Mouse (Mus musculus) hindbrain, embryonic 15.5 days (tissue): ENCODE data around the gene Soga1. TPM values are rescaled to one million over a fixed set of nuclear protein-coding genes. Genes with fewer than 3 reads are reported as not detected.

Source experiments
- ATAC-seq: fragments of 200-750 bp; cut with Nextera tagmentation; 2 replicates; pipeline ENCODE4 v1.8.0; 2017; ENCODE audit warnings: low read depth, moderate number of reproducible peaks, moderate TSS enrichment; ENCODE audit not compliant: low FRiP score
- H3K27ac ChIP-seq: fragments of 300-500 bp; sonication (generic); replicated peaks from 2 replicates; pipeline ENCODE4 v1.5.1; 2015; ENCODE audit warnings: mild to moderate bottlenecking, inconsistent platforms
- H3K27me3 ChIP-seq: fragments of 300-500 bp; sonication (generic); 2 replicates; pipeline ENCODE4 v1.6.1; 2015; ENCODE audit warnings: control low read depth, inconsistent platforms
- H3K36me3 ChIP-seq: fragments of 300-500 bp; sonication (generic); 2 replicates; pipeline ENCODE4 v1.6.1; 2015; ENCODE audit warnings: control low read depth, inconsistent platforms
- H3K4me1 ChIP-seq: fragments of 300-500 bp; sonication (generic); replicated peaks from 2 replicates; pipeline ENCODE4 v1.6.1; 2015; ENCODE audit warnings: control low read depth, inconsistent platforms
- H3K4me2 ChIP-seq: fragments of 300-500 bp; sonication (generic); 2 replicates; pipeline ENCODE4 v1.6.1; 2015; ENCODE audit warnings: moderate library complexity, mild to moderate bottlenecking, inconsistent platforms
- H3K4me3 ChIP-seq: fragments of 300-500 bp; sonication (generic); 2 replicates; pipeline ENCODE4 v1.5.1; 2015; ENCODE audit warnings: mild to moderate bottlenecking, inconsistent platforms
- H3K9ac ChIP-seq: fragments of 300-500 bp; sonication (generic); 2 replicates; pipeline ENCODE4 v1.6.1; 2015; ENCODE audit warnings: inconsistent platforms
- H3K9me3 ChIP-seq: fragments of 300-500 bp; sonication (generic); 2 replicates; pipeline ENCODE4 v1.6.1; 2016; ENCODE audit warnings: control low read depth, inconsistent platforms
- WGBS: fragments of 180-500 bp; shearing (Covaris S2); methylation state at CpG from one replicate; pipeline ENCODE4 v1.1.7; 2015; 5-methylcytosine and 5-hydroxymethylcytosine counted together
- polyA plus RNA-seq: library from polyadenylated mRNA; unstranded; fragments of >200 nt; fragmentation: Nextera tagmentation; extraction: Ambion mirVana; gene quantifications from 2 replicates; pipeline ENCODE4 v1.2.1, GENCODE M21; 2015

Soga1 gene
- polyA plus RNA-seq, 1 experiment from 2014 or later: 5.2 TPM

- Histone ChIP-seq H3K4me2 (no peak overlapping the region), H3K9ac (no peak overlapping the region), H3K27ac (no peak overlapping the region), H3K4me3 (no peak overlapping the region), H3K27me3 (no peaks in the 10 kb centered on the region), H3K36me3 (peaks cover 32% of the 10 kb centered on the region), H3K4me1 (peaks cover 43% of the 10 kb centered on the region), H3K9me3 (no peaks in the 10 kb centered on the region)
- ATAC-seq: no peak
- WGBS: 97% methylated on average over 2 of the region's 2 CpGs
Observed at GRCm38 (mm10) chr2:157045932-157046331, 33.1 kb downstream of the Soga1 start.

GRCm38 (mm10) chr2:157043987-157044386 lies 35.1 kb downstream of the Soga1 start:
- no peak for ATAC-seq
- Histone ChIP-seq H3K27me3 (no peaks in the 10 kb centered on the region), H3K4me1 (peaks cover 36% of the 10 kb centered on the region), H3K4me3 (no peak overlapping the region), H3K4me2 (no peak overlapping the region), H3K27ac (no peak overlapping the region), H3K36me3 (peaks cover 51% of the 10 kb centered on the region), H3K9me3 (no peaks in the 10 kb centered on the region), H3K9ac (no peak overlapping the region)

GRCm38 (mm10) chr2:157043556-157043955 lies 35.5 kb downstream of the Soga1 start:
- Histone ChIP-seq H3K27ac (no peak overlapping the region), H3K4me1 (peaks cover 32% of the 10 kb centered on the region), H3K36me3 (peaks cover 55% of the 10 kb centered on the region), H3K9ac (no peak overlapping the region), H3K4me2 (no peak overlapping the region), H3K9me3 (no peaks in the 10 kb centered on the region), H3K4me3 (no peak overlapping the region), H3K27me3 (no peaks in the 10 kb centered on the region)
- WGBS: 71% methylated on average over 8 of the region's 8 CpGs
- no peak for ATAC-seq

- Histone ChIP-seq H3K4me2 (no peak overlapping the region), H3K4me3 (no peak overlapping the region), H3K9me3 (no peaks in the 10 kb centered on the region), H3K27ac (no peak overlapping the region), H3K27me3 (no peaks in the 10 kb centered on the region), H3K9ac (no peak overlapping the region), H3K36me3 (peaks cover 70% of the 10 kb centered on the region), H3K4me1 (peaks cover 12% of the 10 kb centered on the region; the same call in 1 of the 2 replicates)
- WGBS: 91% methylated on average over 7 of the region's 7 CpGs
- no peak for ATAC-seq
Observed at GRCm38 (mm10) chr2:157041421-157041820, 37.6 kb downstream of the Soga1 start.

- peaks cover 12% of the 10 kb centered on the region; the same call in 1 of the 2 replicates for H3K4me1 ChIP-seq
- WGBS: 82% methylated on average over 17 of the region's 17 CpGs
- H3K36me3 ChIP-seq: peaks cover 64% of the 10 kb centered on the region
- no peak overlapping the region for H3K4me2 ChIP-seq
- H3K9me3 ChIP-seq: no peaks in the 10 kb centered on the region
- no peak overlapping the region for H3K9ac ChIP-seq
- H3K27me3 ChIP-seq: no peaks in the 10 kb centered on the region
- H3K27ac ChIP-seq: 0 out of 2 replicates have a peak overlapping the region, but pooled peaks have one; percentile 19
- no peak overlapping the region for H3K4me3 ChIP-seq
- no peak for ATAC-seq
Observed at GRCm38 (mm10) chr2:157040649-157041046, 38.4 kb downstream of the Soga1 start.

- Histone ChIP-seq H3K9me3 (no peaks in the 10 kb centered on the region), H3K9ac (no peak overlapping the region), H3K27ac (0 out of 2 replicates have a peak overlapping the region, but pooled peaks have one; percentile 19), H3K4me1 (peaks cover 12% of the 10 kb centered on the region; the same call in 1 of the 2 replicates), H3K4me3 (no peak overlapping the region), H3K27me3 (no peaks in the 10 kb centered on the region), H3K36me3 (peaks cover 63% of the 10 kb centered on the region), H3K4me2 (no peak overlapping the region)
- ATAC-seq: peak; percentile 60
- 73% methylated on average over 50 of the region's 50 CpGs for WGBS
Observed at GRCm38 (mm10) chr2:157039900-157040648, 39.0 kb downstream of the Soga1 start.

- 77% methylated on average over 9 of the region's 9 CpGs for WGBS
- peaks cover 76% of the 10 kb centered on the region for H3K36me3 ChIP-seq
- H3K27ac ChIP-seq: no peak overlapping the region
Observed at GRCm38 (mm10) chr2:157037303-157037702, 41.8 kb downstream of the Soga1 start.

GRCm38 (mm10) chr2:157036400-157036799 lies 42.7 kb downstream of the Soga1 start:
- H3K27me3 ChIP-seq: no peaks in the 10 kb centered on the region
- peaks cover 12% of the 10 kb centered on the region; the same call in 1 of the 2 replicates for H3K4me1 ChIP-seq
- no peak overlapping the region for H3K27ac ChIP-seq
- H3K36me3 ChIP-seq: peaks cover 76% of the 10 kb centered on the region
- no peak overlapping the region for H3K4me2 ChIP-seq
- no peak overlapping the region for H3K4me3 ChIP-seq
- ATAC-seq: no peak
- H3K9ac ChIP-seq: no peak overlapping the region
- 94% methylated on average over 8 of the region's 8 CpGs for WGBS
- no peaks in the 10 kb centered on the region for H3K9me3 ChIP-seq

More at GRCm38 (mm10) chr2:157037303-157037702, 41.8 kb downstream of the Soga1 start:
- ATAC-seq: no peak
- no peaks in the 10 kb centered on the region for H3K27me3 ChIP-seq
- no peak overlapping the region for H3K4me2 ChIP-seq
- H3K4me3 ChIP-seq: no peak overlapping the region
- peaks cover 12% of the 10 kb centered on the region; the same call in 1 of the 2 replicates for H3K4me1 ChIP-seq
- H3K9ac ChIP-seq: no peak overlapping the region
- no peaks in the 10 kb centered on the region for H3K9me3 ChIP-seq

- H3K9me3 ChIP-seq: no peaks in the 10 kb centered on the region
- H3K27ac ChIP-seq: no peak overlapping the region
- H3K27me3 ChIP-seq: no peaks in the 10 kb centered on the region
- no peak overlapping the region for H3K4me3 ChIP-seq
- 83% methylated on average over 7 of the region's 7 CpGs for WGBS
- H3K36me3 ChIP-seq: peaks cover 77% of the 10 kb centered on the region
- no peak overlapping the region for H3K4me2 ChIP-seq
- H3K4me1 ChIP-seq: 0 out of 2 replicates have a peak, but pooled peaks cover 7% of the 10 kb centered on the region
- ATAC-seq: no peak
- no peak overlapping the region for H3K9ac ChIP-seq
Observed at GRCm38 (mm10) chr2:157035371-157035770, 43.7 kb downstream of the Soga1 start.

GRCm38 (mm10) chr2:157030804-157031203 lies 48.2 kb downstream of the Soga1 start:
- Histone ChIP-seq H3K9me3 (no peaks in the 10 kb centered on the region), H3K4me1 (no peaks in the 10 kb centered on the region), H3K9ac (no peak overlapping the region), H3K4me3 (no peak overlapping the region), H3K27me3 (no peaks in the 10 kb centered on the region), H3K4me2 (no peak overlapping the region), H3K27ac (no peak overlapping the region), H3K36me3 (peaks cover 85% of the 10 kb centered on the region)
- ATAC-seq: peak; percentile 56; the same call in 1 of the 2 replicates
- 39% methylated on average over 9 of the region's 9 CpGs for WGBS

- ATAC-seq: no peak
- H3K4me2 ChIP-seq: no peak overlapping the region
- no peaks in the 10 kb centered on the region for H3K9me3 ChIP-seq
- 86% methylated on average over 4 of the region's 4 CpGs for WGBS
- H3K4me3 ChIP-seq: no peak overlapping the region
- H3K36me3 ChIP-seq: peaks cover 91% of the 10 kb centered on the region
- H3K4me1 ChIP-seq: no peaks in the 10 kb centered on the region
- no peaks in the 10 kb centered on the region for H3K27me3 ChIP-seq
- H3K27ac ChIP-seq: no peak overlapping the region
- H3K9ac ChIP-seq: no peak overlapping the region
Observed at GRCm38 (mm10) chr2:157028261-157028660, 50.8 kb downstream of the Soga1 start.

- Histone ChIP-seq H3K27ac (no peak overlapping the region), H3K9ac (no peak overlapping the region), H3K36me3 (peaks cover 92% of the 10 kb centered on the region), H3K4me2 (no peak overlapping the region), H3K4me3 (no peak overlapping the region), H3K4me1 (no peaks in the 10 kb centered on the region), H3K27me3 (no peaks in the 10 kb centered on the region), H3K9me3 (no peaks in the 10 kb centered on the region)
- no peak for ATAC-seq
- WGBS: 89% methylated on average over 21 of the region's 21 CpGs
Observed at GRCm38 (mm10) chr2:157027106-157028008, 51.7 kb downstream of the Soga1 start.
